Mouse (Mus musculus) 3T3-L1 (cell line): ENCODE results near the gene Vmn2r25.
"Not testable (repeated sequence)": the region's sequence is repeated elsewhere in the genome, so short reads cannot be mapped to it uniquely, and the experiment has no call there.

Experiments
- DNase-seq: peaks from one replicate; pipeline ENCODE4 v3.0.0-alpha.2; 2015; ENCODE audit warnings: low read depth, low spot score

The Vmn2r25 gene

DNA sequence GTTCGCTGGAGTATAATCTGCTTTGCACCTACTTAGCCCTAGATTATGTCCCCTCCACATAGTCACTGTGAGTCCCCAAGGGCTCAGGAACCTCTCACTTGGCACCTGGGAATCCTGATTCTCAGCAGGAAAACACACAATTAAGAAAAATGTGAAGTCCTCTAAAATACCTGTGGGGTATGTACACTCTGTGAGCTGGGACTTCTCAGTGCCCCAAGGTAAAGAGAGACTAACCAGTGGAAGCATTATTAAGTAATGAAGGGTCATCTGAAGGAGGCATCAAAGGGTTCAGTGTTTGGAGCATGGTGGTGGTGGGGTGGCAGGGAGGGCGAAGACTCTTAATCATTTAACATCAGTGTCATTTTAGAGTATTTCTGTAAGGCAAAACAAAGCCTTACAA is at the start of gene Vmn2r25:
Gene Vmn2r25, minus strand, starts transcription at position 101 of the 400 bp plus-strand sequence.
- DNase-seq: not testable (repeated sequence)

DNA sequence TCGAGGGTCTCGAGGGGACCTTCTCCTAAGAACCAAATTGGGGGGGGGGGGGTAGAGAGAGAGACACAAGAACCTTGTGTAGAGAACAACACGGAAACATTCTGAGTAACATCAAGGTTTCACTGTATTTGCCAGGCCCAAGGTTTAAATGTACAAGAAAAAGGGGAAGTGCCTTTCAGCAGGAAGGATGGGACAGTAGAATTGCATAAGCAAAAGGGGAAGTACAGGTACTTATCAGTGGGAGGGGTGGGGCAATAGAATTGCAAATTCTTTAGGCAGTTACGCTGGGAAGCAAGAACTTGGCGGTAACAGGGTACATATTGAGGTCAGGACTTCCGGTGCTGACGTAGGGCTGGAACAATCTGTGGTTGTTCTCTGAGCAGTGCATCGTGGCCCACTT is 33.3 kb downstream of the Vmn2r25 start:
- no peak for DNase-seq

DNA sequence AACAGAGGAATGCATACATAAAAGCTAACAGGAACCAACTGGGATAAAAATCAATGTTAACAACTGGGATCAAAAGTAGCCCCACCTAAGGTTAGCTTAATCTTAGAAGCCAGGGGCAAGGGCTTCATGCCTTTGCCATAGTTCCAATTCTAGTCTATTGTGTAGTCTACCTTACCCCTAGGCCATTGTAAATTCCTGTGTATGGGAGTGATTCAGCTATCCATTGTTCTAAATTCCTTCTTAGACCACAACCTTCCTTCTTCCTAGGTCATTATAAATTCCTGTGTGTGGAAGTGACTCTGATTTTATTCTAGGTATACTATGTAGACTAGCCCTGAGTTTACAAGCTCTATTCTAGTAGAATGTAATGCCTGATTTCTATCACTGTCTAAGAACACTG is 43.0 kb downstream of the Vmn2r25 start:
- not testable (repeated sequence) for DNase-seq

DNA sequence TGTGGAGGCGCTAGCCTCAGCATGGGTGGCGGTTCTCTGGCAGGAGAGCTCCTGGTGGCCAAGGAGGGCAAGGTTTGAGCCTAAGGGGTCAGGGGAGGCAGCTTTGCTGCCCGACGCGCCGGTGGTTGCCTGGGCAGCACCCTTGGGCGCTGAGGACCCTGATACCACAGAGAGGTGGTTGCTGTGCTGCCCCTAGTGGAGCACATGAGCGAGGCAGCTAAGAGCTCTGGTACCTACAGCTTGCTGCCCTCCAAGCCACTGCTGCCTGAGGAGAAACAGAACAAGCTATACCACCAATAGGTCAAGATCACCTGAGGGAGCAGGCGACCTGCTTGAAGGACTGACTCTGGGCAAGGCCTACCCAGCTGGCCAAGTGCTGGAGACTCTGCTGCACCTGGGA is 59.5 kb downstream of the Vmn2r25 start:
- DNase-seq: no peak

DNA sequence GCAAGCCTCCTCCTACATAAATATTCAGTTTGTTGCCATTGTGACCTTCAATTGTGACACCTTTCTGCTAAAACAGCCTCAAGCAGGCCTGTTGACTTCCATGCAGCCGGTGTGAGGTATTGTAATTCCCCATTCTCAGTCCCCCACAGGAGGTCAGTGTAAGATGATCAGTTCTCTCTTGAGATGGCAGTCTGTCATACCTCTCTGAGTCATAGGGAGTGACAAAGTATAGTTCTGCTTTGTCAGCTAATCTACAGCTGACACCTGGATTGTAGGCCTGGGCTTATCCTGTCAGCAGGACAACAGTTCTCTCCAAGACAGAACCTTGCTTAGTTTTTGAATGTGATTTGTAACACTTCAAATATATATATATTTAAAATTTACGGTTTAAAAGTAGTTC is 68.4 kb downstream of the Vmn2r25 start:
- DNase-seq: peak; percentile 17

DNA sequence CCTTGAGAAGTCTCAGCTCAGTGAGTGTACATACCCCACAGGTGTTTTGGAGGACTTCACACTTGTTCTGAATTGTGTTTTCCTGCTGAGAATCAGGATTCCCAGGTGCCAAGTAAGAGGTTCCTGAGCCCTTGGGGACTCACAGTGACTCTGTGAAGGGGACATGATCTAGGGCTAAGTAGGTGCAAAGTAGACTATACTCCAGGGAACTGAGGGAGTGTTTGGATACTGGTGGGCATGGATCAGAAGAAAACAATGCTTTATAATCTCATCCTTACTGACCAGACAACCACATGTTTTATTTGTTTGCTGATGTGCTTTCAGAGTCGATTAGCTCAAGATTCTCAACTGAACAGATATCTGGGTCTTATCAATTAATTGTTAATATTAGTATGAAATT is 74.7 kb downstream of the Vmn2r25 start, which contains the start of gene Vmn2r24:
Gene Vmn2r24, plus strand, starts transcription at position 301 of the 400 bp plus-strand sequence.
- no peak for DNase-seq
